In genomic region chr10:108113361-108114237, GRCm38 (mm10) we compare ENCODE assay signal across 8 mouse cellular contexts. TPM values are rescaled to one million over a fixed set of nuclear protein-coding genes. Genes with fewer than 3 reads are reported as not detected.
DNase-seq lines count a peak whose midpoint lies in the region; ATAC-seq and TF ChIP-seq lines count a peak whose summit lies in the region.

No protein-coding gene starts in this region.

- DNase-seq in MN1 (ENCODE audit: low spot score) = peak; percentile 65
- peak; percentile 55 for DNase-seq in adrenal gland, postnatal 25 days
- peak; percentile 16 to 20 (median 16) for DNase-seq in liver, embryonic 14.5 days (ENCODE audit: low read depth in 3 of 3, low spot score in 3 of 3)
- no peak for DNase-seq in left cerebral cortex, postnatal 36 days (ENCODE audit: low spot score in 2 of 2)
- DNase-seq in spleen, postnatal 36 days (ENCODE audit: low spot score in 2 of 2) = no peak
- no peak for DNase-seq in kidney, adult 11 months

- ATAC-seq in heart, embryonic 14.5 days (ENCODE audit: insufficient number of reproducible peaks, insufficient read depth, low FRiP score, low read depth) = peak; percentile 81
- ATAC-seq in liver, embryonic 14.5 days (ENCODE audit: insufficient read depth) = peak; percentile 50; the same call in 1 of the 2 replicates
- peak; percentile 59; the same call in 1 of the 2 replicates for ATAC-seq in neural tube, embryonic 13.5 days (ENCODE audit: low read depth)

- H3K9me3 ChIP-seq in heart, embryonic 14.5 days (ENCODE audit: control insufficient read depth, low read length) = no peaks in the 10 kb centered on the region
- no peaks in the 10 kb centered on the region for H3K9me3 ChIP-seq in liver, embryonic 14.5 days (ENCODE audit: control insufficient read depth, low read length)
- no peaks in the 10 kb centered on the region for H3K9me3 ChIP-seq in neural tube, embryonic 13.5 days

- H3K4me2 ChIP-seq in heart, embryonic 14.5 days (ENCODE audit: low read length) = peak overlapping the region; percentile 73
- H3K4me2 ChIP-seq in liver, embryonic 14.5 days (ENCODE audit: low read depth) = peak overlapping the region; percentile 42
- H3K4me2 ChIP-seq in neural tube, embryonic 13.5 days = peak overlapping the region; percentile 49

- WGBS in heart, embryonic 14.5 days = 13% methylated on average over 17 of the region's 17 CpGs
- WGBS in liver, embryonic 14.5 days (ENCODE audit: insufficient replicate concordance) = 33% methylated on average over 17 of the region's 17 CpGs
- 59% methylated on average over 17 of the region's 17 CpGs for WGBS in neural tube, embryonic 13.5 days

- peak overlapping the region; percentile 48 to 64 for H3K27ac ChIP-seq in heart, embryonic 14.5 days (replicated peaks in 1 of 2; ENCODE audit: control insufficient read depth in 1 of 2, insufficient read depth in 1 of 2, low read depth in 2 of 2, low read length in 2 of 2)
- no peak overlapping the region for H3K27ac ChIP-seq in liver, embryonic 14.5 days
- no peak overlapping the region for H3K27ac ChIP-seq in neural tube, embryonic 13.5 days (replicated peaks)

- H3K9ac ChIP-seq in heart, embryonic 14.5 days (ENCODE audit: low read length) = peak overlapping the region; percentile 65
- H3K9ac ChIP-seq in liver, embryonic 14.5 days (replicated peaks) = no peak overlapping the region
- H3K9ac ChIP-seq in neural tube, embryonic 13.5 days = no peak overlapping the region; the same call in 1 of the 2 replicates

- intact Hi-C loops in left cerebral cortex, postnatal 36 days (cut with DNase I) = no loop called here

- TF ChIP-seq CTCF in liver, embryonic 14.5 days (IDR thresholded peaks at IDR 0.05; ENCODE audit: low read depth) = no peak

- no peaks in the 10 kb centered on the region for H3K27me3 ChIP-seq in heart, embryonic 14.5 days (ENCODE audit: control insufficient read depth, insufficient read depth, low read length)
- no peaks in the 10 kb centered on the region for H3K27me3 ChIP-seq in liver, embryonic 14.5 days (ENCODE audit: control insufficient read depth, insufficient read depth, low read length)
- no peaks in the 10 kb centered on the region for H3K27me3 ChIP-seq in neural tube, embryonic 13.5 days

- no peak for TF ChIP-seq EP300 in liver, embryonic 14.5 days (IDR thresholded peaks at IDR 0.05; ENCODE audit: low read depth)

- peak overlapping the region; percentile 27 to 36 for H3K4me3 ChIP-seq in heart, embryonic 14.5 days (ENCODE audit: control insufficient read depth in 1 of 2, insufficient read depth in 1 of 2, low read depth in 1 of 2, low read length in 2 of 2)
- H3K4me3 ChIP-seq in liver, embryonic 14.5 days (ENCODE audit: insufficient read depth in 1 of 2, low read depth in 2 of 2, low read length in 2 of 2) = peak overlapping the region; percentile 1 to 11; a peak in 2 of 4 replicates
- peak overlapping the region; percentile 19 for H3K4me3 ChIP-seq in neural tube, embryonic 13.5 days

- no peaks in the 10 kb centered on the region for H3K36me3 ChIP-seq in heart, embryonic 14.5 days (ENCODE audit: control insufficient read depth, insufficient read depth, low read length)
- H3K36me3 ChIP-seq in liver, embryonic 14.5 days (replicated peaks; ENCODE audit: control insufficient read depth, insufficient read depth, low read depth) = no peaks in the 10 kb centered on the region
- H3K36me3 ChIP-seq in neural tube, embryonic 13.5 days = no peaks in the 10 kb centered on the region

- H3K4me1 ChIP-seq in heart, embryonic 14.5 days (ENCODE audit: control insufficient read depth in 2 of 2, insufficient read depth in 2 of 2, low read length in 2 of 2) = peaks cover 2 to 10% of the 10 kb centered on the region in 2 experiments; a peak in 3 of 4 replicates
- H3K4me1 ChIP-seq in liver, embryonic 14.5 days (replicated peaks; ENCODE audit: control insufficient read depth in 2 of 2, insufficient read depth in 2 of 2, low read length in 1 of 2) = peaks cover 0 to 4% of the 10 kb centered on the region in 2 experiments; a peak in 1 of 4 replicates
- H3K4me1 ChIP-seq in neural tube, embryonic 13.5 days (replicated peaks) = no peaks in the 10 kb centered on the region

RNA-seq across cellular contexts. Expression of gene Ppp1r12a, which starts 48.4 kb away (rescaled TPM):
- 112 and 131 TPM in 2 replicates for total RNA-seq in adrenal gland, postnatal 25 days (2021)
- 96.8 and 108 TPM in 2 replicates for polyA plus RNA-seq in heart, embryonic 14.5 days (2014; fragmentation: Nextera tagmentation; extraction: Ambion mirVana)
- 13.2 and 18.7 TPM in 2 replicates for polyA plus RNA-seq in liver, embryonic 14.5 days (2012; rRNA removed)
- 27.2 and 32.5 TPM in 2 replicates for polyA plus RNA-seq in liver, embryonic 14.5 days (2014; fragmentation: Nextera tagmentation; extraction: Ambion mirVana)
- 75.5 and 78.9 TPM in 2 replicates for polyA plus RNA-seq in neural tube, embryonic 13.5 days (2015; fragmentation: Nextera tagmentation; extraction: Ambion mirVana)
- total RNA-seq in left cerebral cortex, postnatal 36 days (2021) = 100 to 1,000 TPM; 124 to 162 TPM

Comparison
In these comparisons a context has a peak if more than half of its experiments do, and no peak if none do; other contexts are left out.
1. DNase-seq: peak in MN1 (single experiment), adrenal gland, postnatal 25 days (single experiment) and liver, embryonic 14.5 days (3 of 3); none in left cerebral cortex, postnatal 36 days (0 of 2), spleen, postnatal 36 days (0 of 2) and kidney, adult 11 months (single experiment).
2. H3K27ac ChIP-seq: peak in heart, embryonic 14.5 days (2 of 2); none in liver, embryonic 14.5 days (single experiment) and neural tube, embryonic 13.5 days (single experiment).
3. Peak in every context shown above with its lines, with median percentiles within 50 percentile points of each other: ATAC-seq, H3K4me2 ChIP-seq and H3K4me3 ChIP-seq.